Mouse (Mus musculus) embryonic facial prominence, embryonic 11.5 days (tissue): Measurements from ENCODE around the gene Itga4. TPM values are rescaled to one million over a fixed set of nuclear protein-coding genes. Genes with fewer than 3 reads are reported as not detected.

ENCODE experiments used
- ATAC-seq: fragments of 200-750 bp; cut with Nextera tagmentation; replicated peaks from 2 replicates; pipeline ENCODE4 v1.8.0; 2017; ENCODE audit warnings: low read depth; ENCODE audit not compliant: insufficient number of reproducible peaks, low FRiP score, low TSS enrichment
- DNase-seq: peaks from one replicate; pipeline ENCODE4 v3.0.0-alpha.2; 2015; ENCODE audit warnings: low spot score
- H3K27ac ChIP-seq: fragments of 300-500 bp; sonication (generic); replicated peaks from 2 replicates; pipeline ENCODE4 v1.5.1; 2014; ENCODE audit warnings: mild to moderate bottlenecking, low read depth, low read length, control low read depth
- H3K27me3 ChIP-seq: fragments of 300-500 bp; sonication (generic); 2 replicates; pipeline ENCODE4 v1.6.1; 2014; ENCODE audit warnings: mild to moderate bottlenecking, low read length, moderate library complexity, mixed read lengths; ENCODE audit not compliant: control insufficient read depth, insufficient read depth
- H3K36me3 ChIP-seq: fragments of 300-500 bp; sonication (generic); replicated peaks from 2 replicates; pipeline ENCODE4 v1.6.1; 2014; ENCODE audit warnings: low read depth, mild to moderate bottlenecking, low read length, moderate library complexity, mixed read lengths; ENCODE audit not compliant: control insufficient read depth, insufficient read depth
- H3K4me1 ChIP-seq: fragments of 300-500 bp; sonication (generic); 2 replicates; pipeline ENCODE4 v1.6.1; 2014; ENCODE audit warnings: low read length, mixed read lengths; ENCODE audit not compliant: control insufficient read depth, insufficient read depth
- H3K4me2 ChIP-seq: fragments of 300-500 bp; sonication (generic); 2 replicates; pipeline ENCODE4 v1.6.1; 2014; ENCODE audit warnings: low read depth, mild to moderate bottlenecking, control low read depth, low read length, moderate library complexity
- H3K4me3 ChIP-seq: fragments of 300-500 bp; sonication (generic); 2 replicates; pipeline ENCODE4 v1.5.1; 2014; ENCODE audit warnings: low read depth, low read length, control low read depth
- H3K9ac ChIP-seq: fragments of 300-500 bp; sonication (generic); replicated peaks from 2 replicates; pipeline ENCODE4 v1.6.1; 2014; ENCODE audit warnings: mild to moderate bottlenecking, control low read depth, low read length
- H3K9me3 ChIP-seq: fragments of 300-500 bp; sonication (generic); replicated peaks from 2 replicates; pipeline ENCODE4 v1.6.1; 2016; ENCODE audit warnings: mild to moderate bottlenecking, low read length, inconsistent platforms, mixed read lengths; ENCODE audit not compliant: control insufficient read depth
- WGBS: fragments of 180-500 bp; shearing (Covaris S2); extraction: QIAGEN DNeasy Blood & Tissue Kit; methylation state at CpG from one replicate; pipeline ENCODE4 v1.1.7; 2014; 5-methylcytosine and 5-hydroxymethylcytosine counted together
- polyA plus RNA-seq: library from polyadenylated mRNA; unstranded; fragments of >200 nt; fragmentation: Nextera tagmentation; extraction: Ambion mirVana; gene quantifications from 2 replicates; pipeline ENCODE4 v1.2.1, GENCODE M21; 2014

The Itga4 gene
- polyA plus RNA-seq, 1 experiment from 2014 or later = 6.5 TPM

- ATAC-seq (no peak), DNase-seq (no peak)
- Histone ChIP-seq H3K4me1 (no peaks in the 10 kb centered on the region; the same call in 1 of the 2 replicates), H3K9me3 (no peaks in the 10 kb centered on the region), H3K4me2 (peak overlapping the region; percentile 90), H3K9ac (peak overlapping the region; percentile 60), H3K27ac (no peak overlapping the region), H3K36me3 (no peaks in the 10 kb centered on the region), H3K27me3 (no peaks in the 10 kb centered on the region), H3K4me3 (peak overlapping the region; percentile 51)
- WGBS = 13% methylated on average over 7 of the region's 7 CpGs
Measured at GRCm38 (mm10) chr2:79256001-79256339, 744 bp downstream of the Itga4 start.

- Histone ChIP-seq H3K9me3 (no peaks in the 10 kb centered on the region), H3K4me2 (peak overlapping the region; percentile 90), H3K36me3 (no peaks in the 10 kb centered on the region), H3K4me1 (no peaks in the 10 kb centered on the region; the same call in 1 of the 2 replicates), H3K27ac (no peak overlapping the region), H3K27me3 (no peaks in the 10 kb centered on the region), H3K9ac (no peak overlapping the region), H3K4me3 (peak overlapping the region; percentile 51)
- DNase-seq = no peak
- 68% methylated on average over 1 of the region's 1 CpGs for WGBS
- ATAC-seq = no peak
Measured at GRCm38 (mm10) chr2:79256376-79256775, 1.1 kb downstream of the Itga4 start.

GRCm38 (mm10) chr2:79256880-79257279, 1.7 kb downstream of the Itga4 start:
- no peak for ATAC-seq
- no peaks in the 10 kb centered on the region for H3K9me3 ChIP-seq
- H3K4me2 ChIP-seq = no peak overlapping the region
- H3K4me3 ChIP-seq = no peak overlapping the region
- no peak overlapping the region for H3K27ac ChIP-seq
- 28% methylated on average over 4 of the region's 4 CpGs for WGBS
- H3K9ac ChIP-seq = no peak overlapping the region
- no peaks in the 10 kb centered on the region for H3K27me3 ChIP-seq
- H3K36me3 ChIP-seq = no peaks in the 10 kb centered on the region
- DNase-seq = peak; percentile 23
- no peaks in the 10 kb centered on the region; the same call in 1 of the 2 replicates for H3K4me1 ChIP-seq

GRCm38 (mm10) chr2:79257411-79257810, 2.2 kb downstream of the Itga4 start:
- no peak overlapping the region for H3K9ac ChIP-seq
- H3K4me3 ChIP-seq = no peak overlapping the region
- H3K4me1 ChIP-seq = no peaks in the 10 kb centered on the region; the same call in 1 of the 2 replicates
- 77% methylated on average over 4 of the region's 4 CpGs for WGBS
- no peaks in the 10 kb centered on the region for H3K27me3 ChIP-seq
- H3K9me3 ChIP-seq = no peaks in the 10 kb centered on the region
- no peaks in the 10 kb centered on the region for H3K36me3 ChIP-seq
- no peak for ATAC-seq
- DNase-seq = no peak
- no peak overlapping the region for H3K4me2 ChIP-seq
- no peak overlapping the region for H3K27ac ChIP-seq

GRCm38 (mm10) chr2:79259326-79259725, 4.1 kb downstream of the Itga4 start:
- H3K9ac ChIP-seq = no peak overlapping the region
- no peak for DNase-seq
- WGBS = 64% methylated on average over 4 of the region's 4 CpGs

GRCm38 (mm10) chr2:79265665-79266064, 10.4 kb downstream of the Itga4 start:
- H3K36me3 ChIP-seq = no peaks in the 10 kb centered on the region
- no peak overlapping the region for H3K27ac ChIP-seq
- no peak overlapping the region for H3K9ac ChIP-seq
- H3K4me1 ChIP-seq = no peaks in the 10 kb centered on the region
- ATAC-seq (no peak), DNase-seq (peak; percentile 59)
- no peak overlapping the region for H3K4me3 ChIP-seq
- WGBS = 40% methylated on average over 4 of the region's 4 CpGs
- H3K4me2 ChIP-seq = no peak overlapping the region
- no peaks in the 10 kb centered on the region for H3K27me3 ChIP-seq
- H3K9me3 ChIP-seq = no peaks in the 10 kb centered on the region

More at GRCm38 (mm10) chr2:79259326-79259725, 4.1 kb downstream of the Itga4 start:
- no peak overlapping the region for H3K27ac ChIP-seq
- H3K4me1 ChIP-seq = no peaks in the 10 kb centered on the region; the same call in 1 of the 2 replicates
- no peaks in the 10 kb centered on the region for H3K27me3 ChIP-seq
- H3K9me3 ChIP-seq = no peaks in the 10 kb centered on the region
- H3K36me3 ChIP-seq = no peaks in the 10 kb centered on the region
- no peak overlapping the region for H3K4me3 ChIP-seq
- ATAC-seq = no peak
- no peak overlapping the region for H3K4me2 ChIP-seq

- no peak for ATAC-seq
- 92% methylated on average over 3 of the region's 3 CpGs for WGBS
Measured at GRCm38 (mm10) chr2:79266480-79266879, 11.3 kb downstream of the Itga4 start.

GRCm38 (mm10) chr2:79267181-79267580, 12.0 kb downstream of the Itga4 start:
- ATAC-seq (no peak), DNase-seq (no peak)
- H3K9ac ChIP-seq = no peak overlapping the region
- no peaks in the 10 kb centered on the region for H3K9me3 ChIP-seq
- no peak overlapping the region for H3K4me3 ChIP-seq
- H3K4me2 ChIP-seq = no peak overlapping the region
- H3K4me1 ChIP-seq = no peaks in the 10 kb centered on the region
- 92% methylated on average over 3 of the region's 3 CpGs for WGBS
- H3K36me3 ChIP-seq = no peaks in the 10 kb centered on the region
- no peak overlapping the region for H3K27ac ChIP-seq
- H3K27me3 ChIP-seq = no peaks in the 10 kb centered on the region

More at GRCm38 (mm10) chr2:79266480-79266879, 11.3 kb downstream of the Itga4 start:
- Histone ChIP-seq H3K4me2 (no peak overlapping the region), H3K36me3 (no peaks in the 10 kb centered on the region), H3K27ac (no peak overlapping the region), H3K27me3 (no peaks in the 10 kb centered on the region), H3K9me3 (no peaks in the 10 kb centered on the region), H3K4me1 (no peaks in the 10 kb centered on the region), H3K4me3 (no peak overlapping the region), H3K9ac (no peak overlapping the region)
- DNase-seq = no peak
